Mouse (Mus musculus): ENCODE data around the gene Chrna5.

DNA sequence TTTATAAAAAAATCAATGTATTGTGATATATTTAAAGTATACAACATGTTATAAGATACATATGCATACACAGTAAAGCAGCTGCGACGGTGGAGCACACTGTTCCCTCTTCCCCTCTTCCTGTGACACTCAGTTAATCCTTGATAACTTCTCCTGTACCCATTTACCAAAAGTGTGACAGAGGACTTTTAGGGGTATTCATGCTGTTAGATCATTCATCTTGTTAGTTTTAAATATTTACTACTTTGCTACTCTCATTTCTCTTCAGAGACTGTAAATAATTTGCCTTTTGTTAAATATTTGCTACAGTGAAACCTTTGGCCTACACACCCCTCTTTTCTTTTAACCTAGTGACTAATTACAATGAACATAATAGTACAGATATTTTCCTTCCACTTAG lies 48.3 kb upstream of the Chrna5 start:
- TF ChIP-seq CTCF (IDR thresholded peaks at IDR 0.05; ENCODE audit: borderline replicate concordance, extremely low read depth, insufficient read depth, insufficient read length) (no peak), POLR2A (IDR thresholded peaks at IDR 0.05; ENCODE audit: borderline replicate concordance, extremely low read depth, insufficient read depth, insufficient read length, poor library complexity, severe bottlenecking) (no peak)

Measured in brain, embryonic 14.5 days (tissue).